Mouse (Mus musculus) lung, adult 2 months (tissue): ENCODE measurements around the gene Mgat4b.

Experiments
- CTCF ChIP-seq: fragments of 200-500 bp; IDR thresholded peaks from 2 replicates; pipeline ENCODE4 v1.5.1; 2011; ENCODE audit warnings: mild to moderate bottlenecking, low read length, control low read depth; ENCODE audit not compliant: insufficient read depth
- POLR2A ChIP-seq: fragments of 200-500 bp; IDR thresholded peaks from 2 replicates; pipeline ENCODE4 v1.6.1; 2011; ENCODE audit warnings: low read depth, mild to moderate bottlenecking, control low read depth, low read length, borderline replicate concordance; ENCODE audit errors: extremely low read depth

DNA sequence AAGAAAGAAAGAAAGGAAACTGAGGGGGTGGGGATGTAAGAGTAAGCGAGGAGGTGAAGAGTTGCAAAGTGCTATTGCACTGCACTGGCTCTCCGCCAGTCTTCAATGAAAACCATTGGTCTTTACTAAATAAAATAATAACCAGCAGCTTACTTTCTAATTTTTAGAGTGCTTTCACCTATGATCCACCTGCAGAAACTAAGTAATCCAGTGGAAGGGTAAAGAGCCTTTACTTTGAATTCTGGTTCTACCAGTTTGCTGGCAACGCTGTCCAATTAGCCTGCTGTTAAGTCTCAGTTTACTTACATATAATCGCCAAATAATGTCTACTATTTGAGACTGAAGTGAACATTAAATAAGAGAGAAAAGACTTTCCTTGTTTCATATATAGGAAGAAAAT is 68.3 kb downstream of the Mgat4b start:
- TF ChIP-seq POLR2A, result no peak
- TF ChIP-seq CTCF, result no peak
